Mouse (Mus musculus) adrenal gland, postnatal 10 days (tissue): ENCODE results near the gene Fam71d. TPM values are rescaled to one million over a fixed set of nuclear protein-coding genes. Genes with fewer than 3 reads are reported as not detected.
A peak's percentile ranks its signal among the peaks of the same experiment; 100 is the strongest.

ENCODE experiments used
- DNase-seq: peaks from one replicate; pipeline ENCODE4 v3.0.0; 2021; ENCODE audit warnings: mixed read lengths
- long read RNA-seq, 2 experiments: library from polyadenylated mRNA; stranded (forward); transcript quantifications; one replicate each; pipeline ENCODE4 v2.0.0; 2021
- total RNA-seq, 2 experiments: library from RNA; stranded (reverse); gene quantifications; 2 replicates each; pipeline ENCODE4 v1.2.3; 2021

Fam71d gene
- total RNA-seq: under 1 TPM in 1 of 2 experiments, not detected in 1; 0.36 TPM
- long read RNA-seq, experiment 1: 0 reads
- long read RNA-seq, experiment 2: 0 reads

GRCm38 (mm10) chr12:78691325-78691724 is at the start of gene Fam71d:
TSS of gene Fam71d (plus strand) at chr12:78691535.
- no peak for DNase-seq

DNA sequence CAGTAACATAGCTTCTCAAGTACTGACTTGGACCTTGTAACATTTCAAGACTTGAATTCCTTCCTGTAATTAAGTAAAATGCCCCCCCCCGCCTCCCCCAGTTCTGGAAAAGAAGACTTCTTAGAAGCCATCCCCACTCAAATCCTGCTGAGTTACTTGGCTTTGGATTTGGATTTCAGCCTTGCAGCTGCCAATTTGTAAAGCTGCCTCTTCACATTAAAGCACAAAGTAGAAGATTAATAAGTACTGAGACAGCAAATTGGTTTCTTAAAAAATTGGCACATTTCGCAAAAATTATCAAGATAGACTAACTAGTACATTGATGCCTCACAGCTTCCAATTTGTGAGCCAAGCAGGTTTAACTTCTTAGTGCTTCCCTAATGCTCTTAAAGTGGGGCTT is 47.6 kb upstream of the Fam71d start:
- no peak for DNase-seq

GRCm38 (mm10) chr12:78645282-78645681 is 46.1 kb upstream of the Fam71d start:
- DNase-seq: no peak

GRCm38 (mm10) chr12:78659718-78660304 is 31.5 kb upstream of the Fam71d start:
- no peak for DNase-seq

DNA sequence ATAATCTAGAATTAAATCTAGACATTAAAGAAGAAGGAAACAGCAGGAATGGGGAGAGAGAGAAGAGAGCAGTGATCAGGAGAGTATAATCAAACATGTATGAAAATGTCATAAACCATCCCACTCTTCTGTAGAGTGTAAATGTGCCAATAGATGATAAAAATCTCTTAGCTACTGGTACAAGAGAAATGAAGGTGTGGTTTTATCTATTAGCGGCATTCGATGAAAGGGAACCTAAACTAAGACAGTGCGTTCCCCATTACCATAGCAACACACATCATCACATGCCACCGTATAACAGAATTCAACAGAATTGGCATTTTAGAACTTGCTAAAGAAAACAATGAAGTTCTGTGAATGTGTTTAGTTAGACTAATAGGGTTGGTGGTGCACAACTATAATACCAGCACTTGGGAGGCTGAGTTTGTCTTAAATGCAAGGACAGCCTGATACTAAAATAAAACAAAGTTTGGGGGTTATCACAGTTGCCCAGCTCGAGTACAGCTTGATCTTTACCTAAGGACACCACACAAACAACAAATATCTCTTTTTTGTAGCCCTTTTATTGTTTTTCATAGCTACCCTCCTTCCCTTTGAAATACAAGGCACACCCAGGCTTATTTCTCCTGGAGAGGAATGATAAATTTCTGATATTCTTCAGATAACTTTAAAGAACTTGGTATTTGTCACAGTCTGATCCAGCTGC is 13.1 kb upstream of the Fam71d start:
- DNase-seq: no peak

DNA sequence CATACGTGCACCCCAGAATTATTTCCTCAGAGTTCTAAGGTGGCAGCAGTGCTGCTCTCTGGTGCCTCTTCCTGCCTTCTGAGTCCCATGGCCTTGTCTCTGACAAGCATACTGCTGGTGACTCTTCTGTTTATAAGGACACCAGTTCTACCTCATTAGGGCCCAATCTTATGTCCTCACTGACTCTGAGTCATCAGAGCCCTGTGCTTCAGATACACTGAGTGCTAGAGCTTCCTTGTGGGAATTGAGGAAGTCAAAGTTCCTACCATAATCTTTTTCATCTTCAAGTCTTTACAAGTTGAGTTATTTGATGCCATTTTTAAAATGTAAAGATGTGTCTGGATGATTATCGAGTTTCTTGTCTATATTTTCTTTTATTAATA is 12.5 kb upstream of the Fam71d start:
- DNase-seq: no peak

- DNase-seq: no peak
These were observed 10.3 kb upstream of the Fam71d start for GRCm38 (mm10) chr12:78681048-78681447.

DNA sequence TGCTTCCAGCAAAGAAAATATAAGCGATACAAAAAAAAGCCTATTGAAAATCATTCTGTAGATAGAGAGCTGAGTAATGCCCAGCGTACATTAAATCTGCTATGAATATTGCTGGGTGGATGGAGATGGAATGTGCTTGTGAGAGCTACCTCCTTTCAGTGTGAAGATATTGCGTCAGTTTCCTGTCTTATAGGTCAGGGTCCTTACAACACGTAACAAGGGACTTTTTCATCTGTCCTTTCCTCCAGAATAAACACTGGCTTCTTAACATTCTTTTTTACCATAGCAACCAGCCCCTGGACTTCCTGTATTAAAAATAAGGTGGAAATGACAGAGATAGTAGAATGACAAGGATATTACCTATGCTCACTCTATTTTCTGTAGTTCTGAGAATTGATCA is 9.1 kb upstream of the Fam71d start:
- DNase-seq: no peak

- no peak for DNase-seq
These were observed 5.6 kb upstream of the Fam71d start for GRCm38 (mm10) chr12:78685669-78686215.

GRCm38 (mm10) chr12:78688876-78689275 is 2.5 kb upstream of the Fam71d start:
- no peak for DNase-seq

DNA sequence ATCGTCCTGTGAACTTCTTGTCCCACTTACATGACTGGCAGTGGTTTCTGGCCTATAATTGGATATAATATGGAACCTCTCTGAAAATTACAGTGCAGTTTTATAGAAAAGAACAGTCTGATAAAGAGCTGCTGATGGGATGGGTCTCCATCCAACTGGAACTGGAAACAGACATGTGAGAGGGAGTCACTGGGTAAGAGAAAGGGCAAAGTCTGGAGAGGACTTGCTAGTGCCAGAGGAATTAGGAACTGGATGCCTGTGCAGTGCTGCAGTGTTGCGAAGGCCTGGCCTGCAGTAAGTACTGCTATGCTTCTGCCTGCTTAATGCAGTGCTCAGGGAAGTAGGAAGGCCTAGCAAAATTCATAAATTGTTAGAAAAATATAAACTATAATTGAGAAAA is 1.9 kb downstream of the Fam71d start:
- DNase-seq: no peak

DNA sequence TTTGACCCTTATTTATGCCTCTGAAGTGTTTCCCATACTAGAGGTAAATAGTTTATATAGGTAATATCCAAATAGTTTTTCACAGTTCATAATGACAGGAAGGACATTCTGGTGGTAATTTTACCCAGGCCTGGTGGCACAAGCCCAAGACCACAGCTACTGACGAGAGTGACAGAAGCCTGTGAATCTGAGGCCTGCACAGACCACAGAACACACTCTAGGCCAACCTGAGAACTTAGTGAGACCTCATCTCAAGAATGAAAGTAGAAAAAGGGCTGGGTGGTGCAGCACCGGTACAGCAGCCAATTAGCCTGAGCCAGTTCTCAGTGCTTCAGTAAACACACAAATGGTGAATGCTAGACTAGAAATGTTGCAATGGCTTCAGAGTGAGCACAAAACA is 26.4 kb downstream of the Fam71d start:
- DNase-seq: no peak

- DNase-seq: no peak
These were observed 36.4 kb downstream of the Fam71d start for GRCm38 (mm10) chr12:78727723-78728122.

DNA sequence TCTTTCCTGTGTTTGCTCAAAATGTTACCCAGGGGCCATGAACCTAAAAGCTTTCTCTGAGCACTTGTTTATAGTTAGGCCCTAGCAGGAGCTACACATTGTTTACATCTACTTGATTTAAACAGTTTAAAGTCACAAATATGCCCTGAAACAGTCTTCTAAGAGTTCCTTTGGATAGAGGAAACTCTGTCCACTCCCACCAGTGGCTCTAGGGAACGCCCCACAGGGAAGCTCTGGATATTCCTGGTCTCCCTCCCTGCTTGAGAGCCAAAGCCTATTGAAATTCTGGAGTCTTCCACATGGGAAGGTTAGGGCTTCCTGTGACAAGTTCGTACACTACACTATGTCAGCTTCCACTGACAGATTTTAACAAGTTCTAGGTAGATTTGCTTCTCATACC is 48.3 kb downstream of the Fam71d start:
- no peak for DNase-seq

DNA sequence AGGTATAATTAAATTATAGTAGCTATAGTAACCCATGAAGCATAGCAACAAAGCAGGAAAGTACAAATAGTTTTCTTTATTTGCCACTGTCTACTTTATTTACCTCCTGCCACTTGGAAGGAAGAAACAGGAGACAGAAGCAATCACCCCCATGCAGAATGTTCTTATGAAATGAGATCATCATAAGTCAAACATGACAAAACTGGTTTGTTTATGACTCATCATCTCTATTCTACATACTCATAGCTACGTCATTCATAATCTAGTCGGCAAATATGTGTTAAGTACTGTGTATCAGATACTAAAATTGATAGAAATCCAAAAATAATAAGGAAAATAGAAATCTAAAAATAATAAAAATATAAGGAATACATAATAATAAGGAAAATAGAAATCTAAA is 49.0 kb downstream of the Fam71d start:
- no peak for DNase-seq

GRCm38 (mm10) chr12:78746226-78746625 is 54.9 kb downstream of the Fam71d start:
- no peak for DNase-seq

- DNase-seq: no peak
These were observed 56.1 kb downstream of the Fam71d start for GRCm38 (mm10) chr12:78747406-78747805.

GRCm38 (mm10) chr12:78748113-78748512 is 56.8 kb downstream of the Fam71d start:
- DNase-seq: peak; percentile 23

- DNase-seq: peak; percentile 97
These were observed 57.4 kb downstream of the Fam71d start, which contains the start of gene Mpp5 for GRCm38 (mm10) chr12:78748557-78749377. TSS of gene Mpp5 (plus strand) at chr12:78748907.

GRCm38 (mm10) chr12:78749378-78749801 is 58.1 kb downstream of the Fam71d start:
- peak; percentile 78 for DNase-seq

DNA sequence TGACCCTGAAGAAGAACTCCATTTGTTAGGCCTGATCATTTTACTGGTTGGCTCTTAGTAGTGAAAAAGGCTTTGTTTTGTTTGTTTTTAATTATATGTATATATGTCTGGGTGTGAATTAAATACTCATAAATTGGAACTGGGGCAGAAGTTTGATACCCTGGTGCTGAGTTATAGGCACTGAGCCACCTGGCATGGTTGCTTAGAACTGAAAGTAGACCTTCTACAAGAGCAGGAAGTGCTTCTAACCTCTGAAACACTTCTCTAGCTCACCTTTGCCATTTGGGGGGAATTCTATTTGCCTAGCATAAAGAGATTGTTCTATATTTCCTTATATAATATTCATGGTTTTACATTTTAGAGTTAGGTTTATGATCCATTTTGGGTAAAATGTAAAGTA is 70.6 kb downstream of the Fam71d start:
- DNase-seq: no peak

GRCm38 (mm10) chr12:78769031-78769713 is 77.8 kb downstream of the Fam71d start:
- DNase-seq: peak; percentile 10
